Mouse (Mus musculus): ENCODE measurements at regions not wholly inside any gene's neighbourhood (a gene's known extent, or its start where the extent isn't known, plus 50 kb on each side); places are given as distances from the start of the nearest gene placed in this dataset.

GRCm38 (mm10) chr4:55194061-55194460, 155.8 kb upstream of the Rad23b start:
- TF ChIP-seq POLR2A (IDR thresholded peaks at IDR 0.05; ENCODE audit: insufficient read depth, low read depth, low read length) (no peak), CTCF (IDR thresholded peaks at IDR 0.05; ENCODE audit: insufficient read depth, low read depth, low read length) (no peak)
